Mouse (Mus musculus): ENCODE results near the gene Il6ra. TPM values are rescaled to one million over a fixed set of nuclear protein-coding genes. Genes with fewer than 3 reads are reported as not detected.

Il6ra gene
- polyA plus RNA-seq (2015; fragmentation: Nextera tagmentation; extraction: Ambion mirVana) = 5.9 and 7.1 TPM in 2 replicates

DNA sequence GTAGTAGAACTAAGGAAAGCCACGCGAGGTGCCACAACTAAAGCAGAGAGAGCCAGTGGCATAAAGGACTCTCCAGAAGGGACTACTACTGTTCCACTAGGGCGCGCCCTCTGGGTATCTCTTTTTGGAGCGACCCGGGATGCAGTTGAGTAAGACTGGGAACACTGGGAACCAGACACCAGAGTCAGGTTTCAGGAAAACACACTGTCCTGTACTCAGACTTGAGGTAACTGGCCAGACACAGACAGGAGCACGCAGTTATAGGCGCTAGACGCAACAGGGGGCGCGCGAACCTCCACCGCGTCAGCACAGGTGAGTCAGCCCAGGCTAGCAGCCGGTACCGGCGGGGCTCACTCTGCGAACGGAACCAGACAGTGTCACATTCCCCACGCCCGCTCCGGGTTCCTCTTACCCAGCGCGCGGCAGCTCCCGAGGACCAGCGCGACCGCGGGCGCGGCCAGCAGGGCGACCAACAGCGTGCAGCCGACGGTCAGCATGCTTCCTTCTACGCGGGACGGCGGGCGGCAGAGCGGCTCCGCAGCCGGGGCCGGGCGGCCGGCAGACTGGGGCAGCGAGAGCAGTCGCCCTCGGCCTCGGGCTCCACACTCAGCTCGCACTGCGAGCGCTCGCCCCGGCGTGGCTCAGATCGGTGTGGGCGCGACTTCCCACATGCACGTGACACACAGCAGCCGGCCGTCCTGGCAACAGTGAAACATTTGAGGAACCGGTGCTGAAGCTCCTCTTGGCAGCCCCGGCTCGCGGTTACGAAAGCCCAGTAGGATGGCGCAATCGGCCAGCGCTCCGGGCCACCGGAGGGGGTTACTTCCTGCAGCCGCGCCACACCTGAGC is at the start of gene Il6ra:
TSS of gene Il6ra (minus strand) at position 654 of the 849 bp plus-strand sequence.
- H3K36me3 ChIP-seq (ENCODE audit: control insufficient read depth, insufficient read depth) = no peaks in the 10 kb centered on the region
- peak within 1 kb of the TSS; percentile 87 for H3K27ac ChIP-seq (ENCODE audit: low read length)
- ATAC-seq (ENCODE audit: low read depth) = peak; percentile 87
- H3K4me2 ChIP-seq (ENCODE audit: low read depth, low read length) = peak within 1 kb of the TSS; percentile 67
- H3K27me3 ChIP-seq (ENCODE audit: control insufficient read depth, insufficient read depth, low read depth, low read length) = peaks cover 28% of the 10 kb centered on the region
- H3K9ac ChIP-seq (ENCODE audit: low read depth, low read length) = peak within 1 kb of the TSS; percentile 61
- H3K4me1 ChIP-seq (ENCODE audit: control insufficient read depth, low read depth, low read length) = peaks cover 9% of the 10 kb centered on the region
- no peaks in the 10 kb centered on the region for H3K9me3 ChIP-seq (replicated peaks; ENCODE audit: control insufficient read depth, low read length)
- H3K4me3 ChIP-seq (ENCODE audit: low read depth, low read length) = peak within 1 kb of the TSS; percentile 65
- 1% methylated on average over 74 of the region's 75 CpGs for WGBS (ENCODE audit: insufficient replicate concordance)

DNA sequence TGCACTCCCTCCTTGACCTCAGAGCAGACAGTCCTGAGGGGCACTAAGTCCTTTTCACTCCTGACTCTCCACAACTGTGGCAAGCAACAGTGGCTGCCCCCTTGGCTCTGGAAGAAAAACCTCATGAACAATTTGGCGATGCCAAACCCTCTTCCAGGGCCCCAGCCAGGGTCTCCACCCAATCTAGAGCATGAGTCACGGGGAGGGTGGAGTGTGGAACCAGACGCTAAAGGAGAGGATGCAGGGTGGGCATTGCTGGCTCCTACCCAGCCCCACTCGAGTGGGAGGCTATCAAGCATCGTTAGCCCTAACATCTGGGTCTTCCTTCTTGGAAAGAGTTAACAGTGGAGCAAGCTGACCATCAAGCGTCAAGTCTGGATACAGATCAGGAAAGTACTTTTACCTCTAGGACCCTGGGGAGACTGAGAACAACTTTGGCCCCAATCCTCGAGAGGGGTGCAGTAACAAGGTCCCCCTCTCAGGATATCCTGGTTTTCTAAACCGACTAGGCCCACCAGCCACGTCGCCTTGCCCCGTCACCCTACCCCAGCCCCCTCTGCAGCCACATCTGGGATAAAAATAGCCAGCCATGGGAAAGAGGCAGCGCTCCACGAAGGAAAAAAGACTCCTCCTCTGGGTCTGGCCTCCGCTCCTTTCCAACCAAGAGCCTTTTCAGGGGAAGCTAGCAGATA is 49.2 kb upstream of the Il6ra start:
- 5% methylated on average over 14 of the region's 14 CpGs for WGBS (ENCODE audit: insufficient replicate concordance)
- Histone ChIP-seq H3K4me1 (ENCODE audit: control insufficient read depth, low read depth, low read length) (peaks cover 4% of the 10 kb centered on the region), H3K36me3 (ENCODE audit: control insufficient read depth, insufficient read depth) (no peaks in the 10 kb centered on the region), H3K27me3 (ENCODE audit: control insufficient read depth, insufficient read depth, low read depth, low read length) (peaks cover 47% of the 10 kb centered on the region), H3K9me3 (replicated peaks; ENCODE audit: control insufficient read depth, low read length) (no peaks in the 10 kb centered on the region), H3K27ac (ENCODE audit: low read length) (no peak overlapping the region; the same call in 1 of the 2 replicates), H3K4me3 (ENCODE audit: low read depth, low read length) (peak overlapping the region; percentile 64), H3K9ac (ENCODE audit: low read depth, low read length) (peak overlapping the region; percentile 55), H3K4me2 (ENCODE audit: low read depth, low read length) (peak overlapping the region; percentile 67)
- ATAC-seq (ENCODE audit: low read depth) = no peak

- peak overlapping the region; percentile 28; the same call in 1 of the 2 replicates for H3K4me2 ChIP-seq (ENCODE audit: low read depth, low read length)
- no peaks in the 10 kb centered on the region for H3K36me3 ChIP-seq (ENCODE audit: control insufficient read depth, insufficient read depth)
- H3K27ac ChIP-seq (ENCODE audit: low read length) = no peak overlapping the region
- H3K27me3 ChIP-seq (ENCODE audit: control insufficient read depth, insufficient read depth, low read depth, low read length) = peaks cover 47% of the 10 kb centered on the region
- no peak overlapping the region for H3K4me3 ChIP-seq (ENCODE audit: low read depth, low read length)
- H3K9ac ChIP-seq (ENCODE audit: low read depth, low read length) = no peak overlapping the region
- 9% methylated on average over 4 of the region's 4 CpGs for WGBS (ENCODE audit: insufficient replicate concordance)
- H3K9me3 ChIP-seq (replicated peaks; ENCODE audit: control insufficient read depth, low read length) = no peaks in the 10 kb centered on the region
- no peak for ATAC-seq (ENCODE audit: low read depth)
- H3K4me1 ChIP-seq (ENCODE audit: control insufficient read depth, low read depth, low read length) = peaks cover 4% of the 10 kb centered on the region
Measured at GRCm38 (mm10) chr3:89961436-89961835, 48.4 kb upstream of the Il6ra start.

GRCm38 (mm10) chr3:89960469-89960868 is 47.5 kb upstream of the Il6ra start:
- peaks cover 47% of the 10 kb centered on the region for H3K27me3 ChIP-seq (ENCODE audit: control insufficient read depth, insufficient read depth, low read depth, low read length)
- ATAC-seq (ENCODE audit: low read depth) = peak; percentile 88
- H3K27ac ChIP-seq (ENCODE audit: low read length) = no peak overlapping the region
- no peaks in the 10 kb centered on the region for H3K36me3 ChIP-seq (ENCODE audit: control insufficient read depth, insufficient read depth)
- H3K4me3 ChIP-seq (ENCODE audit: low read depth, low read length) = peak overlapping the region; percentile 57
- no peaks in the 10 kb centered on the region for H3K9me3 ChIP-seq (replicated peaks; ENCODE audit: control insufficient read depth, low read length)
- H3K4me1 ChIP-seq (ENCODE audit: control insufficient read depth, low read depth, low read length) = peaks cover 4% of the 10 kb centered on the region
- H3K4me2 ChIP-seq (ENCODE audit: low read depth, low read length) = peak overlapping the region; percentile 70
- 1% methylated on average over 29 of the region's 30 CpGs for WGBS (ENCODE audit: insufficient replicate concordance)
- peak overlapping the region; percentile 54 for H3K9ac ChIP-seq (ENCODE audit: low read depth, low read length)

DNA sequence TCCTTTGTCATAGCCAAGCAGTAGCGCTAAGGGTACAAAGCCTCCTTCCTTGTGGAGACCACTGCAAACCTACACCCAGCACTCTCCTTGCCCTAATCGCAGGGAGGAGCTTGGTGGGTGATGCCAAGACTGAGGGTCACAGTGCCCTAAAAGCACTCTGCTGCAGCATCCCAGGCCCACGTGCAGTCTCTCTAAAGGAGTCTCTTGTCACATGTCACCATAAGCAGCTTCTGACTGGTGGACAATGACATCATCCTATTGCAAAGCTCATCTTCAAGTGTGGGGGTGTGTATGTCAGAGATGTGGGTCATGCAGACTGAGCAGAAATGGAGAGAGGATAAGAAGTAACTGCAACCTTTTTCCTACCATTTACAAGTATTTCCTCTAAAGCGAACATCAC is 46.4 kb upstream of the Il6ra start:
- ATAC-seq (ENCODE audit: low read depth) = no peak
- H3K36me3 ChIP-seq (ENCODE audit: control insufficient read depth, insufficient read depth) = no peaks in the 10 kb centered on the region
- H3K4me3 ChIP-seq (ENCODE audit: low read depth, low read length) = no peak overlapping the region
- peaks cover 4% of the 10 kb centered on the region for H3K4me1 ChIP-seq (ENCODE audit: control insufficient read depth, low read depth, low read length)
- no peak overlapping the region for H3K9ac ChIP-seq (ENCODE audit: low read depth, low read length)
- H3K9me3 ChIP-seq (replicated peaks; ENCODE audit: control insufficient read depth, low read length) = no peaks in the 10 kb centered on the region
- 64% methylated on average over 4 of the region's 4 CpGs for WGBS (ENCODE audit: insufficient replicate concordance)
- H3K4me2 ChIP-seq (ENCODE audit: low read depth, low read length) = no peak overlapping the region
- H3K27ac ChIP-seq (ENCODE audit: low read length) = no peak overlapping the region
- H3K27me3 ChIP-seq (ENCODE audit: control insufficient read depth, insufficient read depth, low read depth, low read length) = peaks cover 46% of the 10 kb centered on the region

GRCm38 (mm10) chr3:89957880-89958279 is 44.9 kb upstream of the Il6ra start:
- WGBS (ENCODE audit: insufficient replicate concordance) = 70% methylated on average over 9 of the region's 9 CpGs
- Histone ChIP-seq H3K36me3 (ENCODE audit: control insufficient read depth, insufficient read depth) (no peaks in the 10 kb centered on the region), H3K4me2 (ENCODE audit: low read depth, low read length) (no peak overlapping the region), H3K9ac (ENCODE audit: low read depth, low read length) (no peak overlapping the region), H3K4me3 (ENCODE audit: low read depth, low read length) (no peak overlapping the region), H3K27me3 (ENCODE audit: control insufficient read depth, insufficient read depth, low read depth, low read length) (peaks cover 33% of the 10 kb centered on the region), H3K27ac (ENCODE audit: low read length) (no peak overlapping the region), H3K9me3 (replicated peaks; ENCODE audit: control insufficient read depth, low read length) (no peaks in the 10 kb centered on the region), H3K4me1 (ENCODE audit: control insufficient read depth, low read depth, low read length) (peaks cover 4% of the 10 kb centered on the region)
- ATAC-seq (ENCODE audit: low read depth) = no peak

DNA sequence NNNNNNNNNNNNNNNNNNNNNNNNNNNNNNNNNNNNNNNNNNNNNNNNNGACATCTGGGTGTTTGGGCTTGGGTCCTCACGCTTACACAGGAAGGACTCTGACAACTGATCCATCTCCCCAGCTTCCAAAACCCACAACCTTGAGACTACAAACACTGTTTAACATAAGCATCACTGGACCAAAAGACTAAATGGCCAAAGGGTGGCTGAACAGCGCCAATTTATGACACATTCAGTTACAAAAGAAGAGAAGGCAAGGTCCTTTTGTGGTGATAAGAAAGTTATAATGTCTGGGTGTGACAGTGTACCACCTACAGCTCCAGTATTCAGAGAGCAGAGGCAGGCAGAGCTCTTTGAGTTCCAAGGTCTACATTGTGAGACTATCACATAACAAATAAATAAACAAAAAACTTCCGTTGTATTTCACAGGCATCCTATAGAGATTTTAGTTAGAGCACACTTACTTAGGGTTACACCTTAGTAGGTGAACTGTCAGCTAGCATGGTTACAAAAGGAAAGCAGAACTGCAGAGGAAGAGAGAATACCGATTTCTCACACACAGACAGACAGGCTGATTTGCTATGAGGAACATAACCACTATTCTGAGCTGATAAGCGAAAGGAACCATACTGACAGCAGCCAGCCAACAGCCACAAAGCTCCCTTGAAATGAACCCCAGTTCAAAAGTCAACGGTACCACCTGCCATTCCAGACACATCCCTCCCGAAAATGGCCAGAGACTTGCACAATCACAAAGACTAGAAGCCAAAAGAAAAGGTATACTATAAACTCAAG is 43.4 kb upstream of the Il6ra start:
- 62% methylated on average over 7 of the region's 7 CpGs for WGBS (ENCODE audit: insufficient replicate concordance)
- H3K27me3 ChIP-seq (ENCODE audit: control insufficient read depth, insufficient read depth, low read depth, low read length) = peaks cover 18% of the 10 kb centered on the region
- peaks cover 2% of the 10 kb centered on the region; the same call in 1 of the 2 replicates for H3K36me3 ChIP-seq (ENCODE audit: control insufficient read depth, insufficient read depth)
- H3K9ac ChIP-seq (ENCODE audit: low read depth, low read length) = no peak overlapping the region
- peaks cover 4% of the 10 kb centered on the region for H3K4me1 ChIP-seq (ENCODE audit: control insufficient read depth, low read depth, low read length)
- no peak for ATAC-seq (ENCODE audit: low read depth)
- H3K27ac ChIP-seq (ENCODE audit: low read length) = no peak overlapping the region
- no peak overlapping the region for H3K4me2 ChIP-seq (ENCODE audit: low read depth, low read length)
- H3K9me3 ChIP-seq (replicated peaks; ENCODE audit: control insufficient read depth, low read length) = no peaks in the 10 kb centered on the region
- no peak overlapping the region for H3K4me3 ChIP-seq (ENCODE audit: low read depth, low read length)

- Histone ChIP-seq H3K27me3 (ENCODE audit: control insufficient read depth, insufficient read depth, low read depth, low read length) (no peaks in the 10 kb centered on the region), H3K9me3 (replicated peaks; ENCODE audit: control insufficient read depth, low read length) (no peaks in the 10 kb centered on the region), H3K27ac (ENCODE audit: low read length) (no peak overlapping the region), H3K4me3 (ENCODE audit: low read depth, low read length) (no peak overlapping the region), H3K9ac (ENCODE audit: low read depth, low read length) (no peak overlapping the region), H3K4me1 (ENCODE audit: control insufficient read depth, low read depth, low read length) (no peaks in the 10 kb centered on the region), H3K36me3 (ENCODE audit: control insufficient read depth, insufficient read depth) (peaks cover 2% of the 10 kb centered on the region; the same call in 1 of the 2 replicates), H3K4me2 (ENCODE audit: low read depth, low read length) (no peak overlapping the region)
- ATAC-seq (ENCODE audit: low read depth) = no peak
- 3% methylated on average over 4 of the region's 4 CpGs for WGBS (ENCODE audit: insufficient replicate concordance)
Measured at GRCm38 (mm10) chr3:89953420-89953819, 40.4 kb upstream of the Il6ra start.
